In genomic region chr8:120227891-120228591, GRCm38 (mm10) we compare ENCODE assay signal across 8 mouse cellular contexts. TPM values are rescaled to one million over a fixed set of nuclear protein-coding genes. Genes with fewer than 3 reads are reported as not detected.
DNase-seq lines count a peak whose midpoint lies in the region; ATAC-seq and TF ChIP-seq lines count a peak whose summit lies in the region.

Gene Gse1, plus strand, starts transcription at chr8:120228456.

- H3K4me3 ChIP-seq in E14TG2a.4 (replicated peaks; ENCODE audit: low read length) = peak within 1 kb of the TSS; percentile 83
- peak within 1 kb of the TSS; percentile 77 for H3K4me3 ChIP-seq in embryonic facial prominence, embryonic 13.5 days
- H3K4me3 ChIP-seq in heart, embryonic 10.5 days = peak within 1 kb of the TSS; percentile 75
- peak within 1 kb of the TSS; percentile 67 for H3K4me3 ChIP-seq in kidney, embryonic 14.5 days (ENCODE audit: low read length)
- H3K4me3 ChIP-seq in limb, embryonic 15.5 days = peak within 1 kb of the TSS; percentile 69
- peak within 1 kb of the TSS; percentile 61 for H3K4me3 ChIP-seq in midbrain, postnatal 0 days (ENCODE audit: low read depth, low read length)

- H3K9me3 ChIP-seq in E14TG2a.4 (ENCODE audit: low read length) = no peaks in the 10 kb centered on the region
- no peaks in the 10 kb centered on the region for H3K9me3 ChIP-seq in embryonic facial prominence, embryonic 13.5 days
- no peaks in the 10 kb centered on the region for H3K9me3 ChIP-seq in heart, embryonic 10.5 days
- H3K9me3 ChIP-seq in kidney, embryonic 14.5 days (ENCODE audit: control insufficient read depth, low read length) = no peaks in the 10 kb centered on the region
- H3K9me3 ChIP-seq in limb, embryonic 15.5 days = no peaks in the 10 kb centered on the region
- no peaks in the 10 kb centered on the region for H3K9me3 ChIP-seq in midbrain, postnatal 0 days (ENCODE audit: low read length)

- peaks cover 45% of the 10 kb centered on the region for H3K4me1 ChIP-seq in E14TG2a.4 (replicated peaks; ENCODE audit: low read depth, low read length)
- H3K4me1 ChIP-seq in embryonic facial prominence, embryonic 13.5 days = peaks cover 82% of the 10 kb centered on the region
- H3K4me1 ChIP-seq in heart, embryonic 10.5 days = peaks cover 87% of the 10 kb centered on the region
- H3K4me1 ChIP-seq in kidney, embryonic 14.5 days (ENCODE audit: control insufficient read depth, insufficient read depth, low read length) = peaks cover 52% of the 10 kb centered on the region
- peaks cover 76% of the 10 kb centered on the region for H3K4me1 ChIP-seq in limb, embryonic 15.5 days
- H3K4me1 ChIP-seq in midbrain, postnatal 0 days (ENCODE audit: insufficient read depth, low read length) = peaks cover 20% of the 10 kb centered on the region

- H3K27ac ChIP-seq in embryonic facial prominence, embryonic 13.5 days = peak within 1 kb of the TSS; percentile 72
- H3K27ac ChIP-seq in heart, embryonic 10.5 days = peak within 1 kb of the TSS; percentile 88
- peak within 1 kb of the TSS; percentile 47; the same call in 1 of the 2 replicates for H3K27ac ChIP-seq in kidney, embryonic 14.5 days (ENCODE audit: low read depth, low read length)
- H3K27ac ChIP-seq in limb, embryonic 15.5 days = peak within 1 kb of the TSS; percentile 71
- peak within 1 kb of the TSS; percentile 55 for H3K27ac ChIP-seq in midbrain, postnatal 0 days (ENCODE audit: low read depth, low read length)

- no peak for TF ChIP-seq CTCF in E14TG2a.4 (conservative IDR thresholded peaks at IDR 0.05; ENCODE audit: low read length)
- TF ChIP-seq CTCF in midbrain, postnatal 0 days (IDR thresholded peaks at IDR 0.05) = no peak

- H3K9ac ChIP-seq in embryonic facial prominence, embryonic 13.5 days = peak within 1 kb of the TSS; percentile 84
- H3K9ac ChIP-seq in kidney, embryonic 14.5 days (ENCODE audit: low read depth, low read length) = peak within 1 kb of the TSS; percentile 70
- H3K9ac ChIP-seq in limb, embryonic 15.5 days = peak within 1 kb of the TSS; percentile 67
- H3K9ac ChIP-seq in midbrain, postnatal 0 days (replicated peaks; ENCODE audit: low read length, poor library complexity, severe bottlenecking) = peak within 1 kb of the TSS; percentile 75

- DNase-seq in adrenal gland, postnatal 4 days (ENCODE audit: low spot score in 2 of 2) = peak; percentile 53 to 69
- DNase-seq in heart, embryonic 10.5 days (ENCODE audit: low spot score) = peak; percentile 88
- peak; percentile 84 for DNase-seq in midbrain, postnatal 0 days (ENCODE audit: low spot score)
- peak; percentile 23 to 36 for DNase-seq in thymus, postnatal 36 days

- 2% methylated on average over 50 of the region's 52 CpGs for WGBS in embryonic facial prominence, embryonic 13.5 days
- WGBS in heart, embryonic 10.5 days = 16% methylated on average over 50 of the region's 52 CpGs
- 3% methylated on average over 14 of the region's 52 CpGs for WGBS in kidney, embryonic 14.5 days
- WGBS in limb, embryonic 15.5 days = 7% methylated on average over 15 of the region's 52 CpGs
- WGBS in midbrain, postnatal 0 days = 3% methylated on average over 12 of the region's 52 CpGs

- peaks cover 12% of the 10 kb centered on the region; the same call in 1 of the 2 replicates for H3K36me3 ChIP-seq in E14TG2a.4 (ENCODE audit: insufficient read depth, low read length)
- H3K36me3 ChIP-seq in embryonic facial prominence, embryonic 13.5 days = no peaks in the 10 kb centered on the region
- H3K36me3 ChIP-seq in heart, embryonic 10.5 days = no peaks in the 10 kb centered on the region
- H3K36me3 ChIP-seq in kidney, embryonic 14.5 days (ENCODE audit: control insufficient read depth, insufficient read depth, low read length) = no peaks in the 10 kb centered on the region
- no peaks in the 10 kb centered on the region for H3K36me3 ChIP-seq in limb, embryonic 15.5 days
- no peaks in the 10 kb centered on the region for H3K36me3 ChIP-seq in midbrain, postnatal 0 days (ENCODE audit: insufficient read depth, low read length)

- ATAC-seq in embryonic facial prominence, embryonic 13.5 days (ENCODE audit: insufficient number of reproducible peaks, insufficient read depth, low FRiP score, low TSS enrichment, low read depth) = peak; percentile 72; the same call in 1 of the 2 replicates
- peak; percentile 81 for ATAC-seq in kidney, embryonic 14.5 days (ENCODE audit: low FRiP score, low TSS enrichment)
- peak; percentile 83 for ATAC-seq in limb, embryonic 15.5 days (ENCODE audit: insufficient number of reproducible peaks, low FRiP score, low TSS enrichment, low read depth)
- ATAC-seq in midbrain, postnatal 0 days (ENCODE audit: low FRiP score) = peak; percentile 35; the same call in 1 of the 2 replicates

- peaks cover 59% of the 10 kb centered on the region for H3K27me3 ChIP-seq in E14TG2a.4 (ENCODE audit: insufficient read depth, low read length)
- 0 out of 2 replicates have a peak, but pooled peaks cover 9% of the 10 kb centered on the region for H3K27me3 ChIP-seq in embryonic facial prominence, embryonic 13.5 days
- H3K27me3 ChIP-seq in heart, embryonic 10.5 days (ENCODE audit: insufficient read depth, poor library complexity, severe bottlenecking) = peaks cover 46% of the 10 kb centered on the region
- peaks cover 12% of the 10 kb centered on the region for H3K27me3 ChIP-seq in kidney, embryonic 14.5 days (ENCODE audit: control insufficient read depth, insufficient read depth, low read length)
- 0 out of 2 replicates have a peak, but pooled peaks cover 8% of the 10 kb centered on the region for H3K27me3 ChIP-seq in limb, embryonic 15.5 days
- peaks cover 9% of the 10 kb centered on the region for H3K27me3 ChIP-seq in midbrain, postnatal 0 days (ENCODE audit: insufficient read depth, low read length)

- H3K4me2 ChIP-seq in embryonic facial prominence, embryonic 13.5 days = peak within 1 kb of the TSS; percentile 97
- peak within 1 kb of the TSS; percentile 97 for H3K4me2 ChIP-seq in kidney, embryonic 14.5 days (replicated peaks; ENCODE audit: low read depth, low read length)
- H3K4me2 ChIP-seq in limb, embryonic 15.5 days = peak within 1 kb of the TSS; percentile 95
- peak within 1 kb of the TSS; percentile 89 for H3K4me2 ChIP-seq in midbrain, postnatal 0 days (ENCODE audit: low read depth, low read length, poor library complexity, severe bottlenecking)

RNA-seq across cellular contexts. Expression of gene Gse1, which starts in this region (rescaled TPM):
- total RNA-seq in adrenal gland, postnatal 4 days (2021) = 10 to 100 TPM; 58.1 to 60.7 TPM
- polyA plus RNA-seq in embryonic facial prominence, embryonic 13.5 days (2015; fragmentation: Nextera tagmentation; extraction: Ambion mirVana) = 6.4 and 8.6 TPM in 2 replicates
- polyA plus RNA-seq in heart, embryonic 10.5 days (2016; fragmentation: Nextera tagmentation; extraction: Ambion mirVana) = 12.2 and 13.7 TPM in 2 replicates
- polyA plus RNA-seq in kidney, embryonic 14.5 days (2014; fragmentation: Nextera tagmentation; extraction: Ambion mirVana) = 11.3 and 12.1 TPM in 2 replicates
- 6.8 and 7.3 TPM in 2 replicates for polyA plus RNA-seq in limb, embryonic 15.5 days (2015; fragmentation: Nextera tagmentation; extraction: Ambion mirVana)
- total RNA-seq in midbrain, postnatal 0 days (2014; rRNA removed) = 47.3 and 51.3 TPM in 2 replicates
- 9.9 and 12.4 TPM in 2 replicates for polyA plus RNA-seq in midbrain, postnatal 0 days (2015; fragmentation: Nextera tagmentation; extraction: Ambion mirVana)

Comparison
In these comparisons a context has a peak if more than half of its experiments do, and no peak if none do; other contexts are left out.
1. Peak in every context shown above with its lines: DNase-seq, ATAC-seq, H3K4me3 ChIP-seq and H3K27ac ChIP-seq.
2. DNase-seq: peak in every context shown above with its lines; median percentile 88 in heart, embryonic 10.5 days; 84 in midbrain, postnatal 0 days; 61 in adrenal gland, postnatal 4 days; 30 in thymus, postnatal 36 days.